15 mouse cellular contexts compared by ENCODE assay signal in the genomic region with DNA sequence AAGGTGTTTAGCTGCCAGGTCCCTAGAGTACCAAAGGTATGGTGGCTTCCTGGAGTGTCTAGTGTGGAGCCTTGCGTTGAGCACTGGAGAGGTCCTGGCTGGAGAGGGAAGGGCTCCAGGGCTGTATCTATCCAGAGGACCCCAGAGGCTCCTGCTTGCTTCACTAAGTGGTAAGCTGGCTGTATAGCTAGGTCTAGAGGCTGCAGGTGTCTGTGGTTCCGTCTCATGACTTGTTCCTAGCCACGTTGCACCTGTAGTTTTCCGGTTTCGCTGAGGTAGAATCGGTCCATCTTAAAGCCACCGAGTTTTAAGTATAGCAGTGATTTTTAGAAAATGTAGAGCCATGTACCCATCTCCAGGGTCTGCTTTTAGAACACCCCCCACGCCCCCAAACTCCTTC. TPM values are rescaled to one million over a fixed set of nuclear protein-coding genes. Genes with fewer than 3 reads are reported as not detected.
A peak's percentile ranks its signal among the peaks of the same experiment; 100 is the strongest.
DNase-seq lines count a peak whose midpoint lies in the region; ATAC-seq and TF ChIP-seq lines count a peak whose summit lies in the region.
"Had no signal": no experiment of that assay in that cellular context is flagged by ENCODE, and none has a peak within 500 bp of the region (broad histone marks: within the 10 kb centered on the region; RNA-seq: fewer than 3 reads in every experiment).

No protein-coding gene starts in this region.

- peak overlapping the region in 1 of 2 experiments; percentile 2; a peak in 1 of 4 replicates for H3K4me3 ChIP-seq in heart, embryonic 14.5 days (ENCODE audit: control insufficient read depth in 1 of 2, insufficient read depth in 1 of 2, low read depth in 1 of 2, low read length in 2 of 2)
- H3K4me3 ChIP-seq in liver, adult 2 months (ENCODE audit: insufficient read depth, low read depth, low read length) = no peak overlapping the region
- H3K4me3 ChIP-seq in liver, embryonic 12.5 days = no peak overlapping the region
- peak overlapping the region; percentile 85 for H3K4me3 ChIP-seq in embryonic fibroblast, embryonic 13.5 days (ENCODE audit: insufficient read depth, low read length)
- H3K4me3 ChIP-seq in neural tube, embryonic 12.5 days = no peak overlapping the region
- H3K4me3 ChIP-seq: hindbrain, embryonic 12.5 days; limb, embryonic 15.5 days; midbrain, embryonic 12.5 days had no signal

- no peak for TF ChIP-seq POLR2A in liver, adult 2 months (IDR thresholded peaks at IDR 0.05; ENCODE audit: extremely low read depth, insufficient read depth, low read length)
- TF ChIP-seq POLR2A in embryonic fibroblast, embryonic 13.5 days (IDR thresholded peaks at IDR 0.05; ENCODE audit: low read depth, low read length) = no peak

- 86% methylated on average over 8 of the region's 8 CpGs for WGBS in heart, embryonic 14.5 days
- WGBS in liver, adult 2 months = 79% methylated on average over 8 of the region's 8 CpGs
- 78% methylated on average over 8 of the region's 8 CpGs for WGBS in liver, embryonic 12.5 days (ENCODE audit: insufficient replicate concordance)
- 86% methylated on average over 8 of the region's 8 CpGs for WGBS in neural tube, embryonic 12.5 days

- H3K4me1 ChIP-seq in heart, embryonic 14.5 days (ENCODE audit: control insufficient read depth in 2 of 2, insufficient read depth in 2 of 2, low read length in 2 of 2) = peaks cover 57 to 71% of the 10 kb centered on the region in 2 experiments
- H3K4me1 ChIP-seq in liver, adult 2 months (ENCODE audit: control insufficient read depth, insufficient read depth, low read length) = peaks cover 68% of the 10 kb centered on the region
- peaks cover 68% of the 10 kb centered on the region for H3K4me1 ChIP-seq in liver, embryonic 12.5 days
- peaks cover 31% of the 10 kb centered on the region for H3K4me1 ChIP-seq in embryonic fibroblast, embryonic 13.5 days (ENCODE audit: control insufficient read depth, insufficient read depth, low read length)
- peaks cover 80% of the 10 kb centered on the region for H3K4me1 ChIP-seq in neural tube, embryonic 12.5 days

- no peak for TF ChIP-seq CTCF in liver, adult 2 months (IDR thresholded peaks at IDR 0.05; ENCODE audit: low read depth, low read length)
- no peak for TF ChIP-seq CTCF in embryonic fibroblast, embryonic 13.5 days (IDR thresholded peaks at IDR 0.05; ENCODE audit: borderline replicate concordance, insufficient read depth, low read length)

- H3K36me3 ChIP-seq in heart, embryonic 14.5 days (ENCODE audit: control insufficient read depth, insufficient read depth, low read length) = no peaks in the 10 kb centered on the region
- H3K36me3 ChIP-seq in liver, adult 2 months (ENCODE audit: control insufficient read depth, insufficient read depth, low read length) = no peaks in the 10 kb centered on the region
- no peaks in the 10 kb centered on the region for H3K36me3 ChIP-seq in liver, embryonic 12.5 days
- no peaks in the 10 kb centered on the region for H3K36me3 ChIP-seq in neural tube, embryonic 12.5 days
- H3K36me3 ChIP-seq: hindbrain, embryonic 12.5 days; limb, embryonic 15.5 days; midbrain, embryonic 12.5 days had no signal

- no peak overlapping the region for H3K27ac ChIP-seq in heart, embryonic 14.5 days (replicated peaks in 1 of 2; ENCODE audit: control insufficient read depth in 1 of 2, insufficient read depth in 1 of 2, low read depth in 2 of 2, low read length in 2 of 2)
- H3K27ac ChIP-seq in liver, adult 2 months (replicated peaks; ENCODE audit: insufficient read depth, low read depth, low read length) = peak overlapping the region; percentile 32; the same call in 1 of the 2 replicates
- H3K27ac ChIP-seq in liver, embryonic 12.5 days = no peak overlapping the region
- H3K27ac ChIP-seq in embryonic fibroblast, embryonic 13.5 days (ENCODE audit: insufficient read depth, low read length) = peak overlapping the region; percentile 95
- 0 out of 2 replicates have a peak overlapping the region, but pooled peaks have one; percentile 13 for H3K27ac ChIP-seq in neural tube, embryonic 12.5 days
- H3K27ac ChIP-seq: hindbrain, embryonic 12.5 days; limb, embryonic 15.5 days; midbrain, embryonic 12.5 days had no signal

- peak overlapping the region; percentile 55; the same call in 1 of the 2 replicates for H3K9ac ChIP-seq in heart, embryonic 14.5 days (ENCODE audit: low read length)
- H3K9ac ChIP-seq in liver, adult 2 months (ENCODE audit: low read depth, low read length) = no peak overlapping the region
- H3K9ac ChIP-seq in liver, embryonic 12.5 days = no peak overlapping the region
- 0 out of 2 replicates have a peak overlapping the region, but pooled peaks have one; percentile 9 for H3K9ac ChIP-seq in neural tube, embryonic 12.5 days
- H3K9ac ChIP-seq: hindbrain, embryonic 12.5 days; midbrain, embryonic 12.5 days had no signal

- peaks cover 58% of the 10 kb centered on the region for H3K79me2 ChIP-seq in liver, adult 2 months (ENCODE audit: control insufficient read depth, insufficient read depth, low read length)

- no peak for ATAC-seq in heart, embryonic 14.5 days (ENCODE audit: insufficient number of reproducible peaks, insufficient read depth, low FRiP score, low read depth)
- no peak for ATAC-seq in liver, embryonic 12.5 days
- ATAC-seq in neural tube, embryonic 12.5 days (ENCODE audit: low FRiP score, low read depth) = no peak
- ATAC-seq: forebrain, embryonic 14.5 days had no signal

- H3K9me3 ChIP-seq in heart, embryonic 14.5 days (ENCODE audit: control insufficient read depth, low read length) = no peaks in the 10 kb centered on the region
- no peaks in the 10 kb centered on the region for H3K9me3 ChIP-seq in liver, embryonic 12.5 days (replicated peaks)
- H3K9me3 ChIP-seq in neural tube, embryonic 12.5 days = no peaks in the 10 kb centered on the region
- H3K9me3 ChIP-seq: hindbrain, embryonic 12.5 days; limb, embryonic 15.5 days; midbrain, embryonic 12.5 days had no signal

- no peaks in the 10 kb centered on the region for H3K27me3 ChIP-seq in heart, embryonic 14.5 days (ENCODE audit: control insufficient read depth, insufficient read depth, low read length)
- no peaks in the 10 kb centered on the region for H3K27me3 ChIP-seq in liver, adult 2 months (ENCODE audit: control insufficient read depth, insufficient read depth, low read length)
- peaks cover 79% of the 10 kb centered on the region for H3K27me3 ChIP-seq in liver, embryonic 12.5 days (replicated peaks)
- no peaks in the 10 kb centered on the region for H3K27me3 ChIP-seq in neural tube, embryonic 12.5 days (replicated peaks)
- H3K27me3 ChIP-seq: hindbrain, embryonic 12.5 days had no signal

- peak overlapping the region; percentile 84 for H3K4me2 ChIP-seq in heart, embryonic 14.5 days (ENCODE audit: low read length)
- H3K4me2 ChIP-seq in liver, embryonic 12.5 days = no peak overlapping the region
- H3K4me2 ChIP-seq in neural tube, embryonic 12.5 days (replicated peaks) = peak overlapping the region; percentile 95
- H3K4me2 ChIP-seq: hindbrain, embryonic 12.5 days; limb, embryonic 15.5 days; midbrain, embryonic 12.5 days had no signal

- intact Hi-C loops in heart, postnatal 25 days (cut with DNase I) = no loop called here

- no peak for DNase-seq in heart, postnatal 25 days (ENCODE audit: low spot score)
- DNase-seq in liver, adult 2 months (ENCODE audit: extremely low read depth, low read depth, low spot score) = no peak
- DNase-seq in yolk sac, embryonic 10.5 days (ENCODE audit: low spot score) = no peak
- no peak for DNase-seq in layer of hippocampus, postnatal 10 days (ENCODE audit: low spot score in 2 of 2)
- DNase-seq: layer of hippocampus, adult 9-11 months had no signal

RNA-seq across cellular contexts. Expression of a gene that starts 24.6 kb away (rescaled TPM):
- polyA plus RNA-seq in heart, embryonic 14.5 days (2014; fragmentation: Nextera tagmentation; extraction: Ambion mirVana) = not detected in 2 replicates
- not detected for total RNA-seq in heart, postnatal 25 days (2021)
- total RNA-seq in liver, adult 2 months (2014; rRNA removed) = 0.09 and 0.27 TPM in 2 replicates
- 0.11 and 0.14 TPM in 2 replicates for polyA plus RNA-seq in liver, adult 2 months (2012; rRNA removed)
- polyA plus RNA-seq in liver, embryonic 12.5 days (2016; fragmentation: Nextera tagmentation; extraction: Ambion mirVana) = not detected in 2 replicates
- polyA plus RNA-seq in embryonic fibroblast, embryonic 13.5 days (2011; ENCODE audit: insufficient read length, low read depth, missing spikeins) = not detected in 2 replicates
- not detected in 2 replicates for polyA plus RNA-seq in neural tube, embryonic 12.5 days (2016; fragmentation: Nextera tagmentation; extraction: Ambion mirVana)
- total RNA-seq in layer of hippocampus, postnatal 10 days (2021) = not detected
- total RNA-seq: MEL had no signal
- polyA plus RNA-seq: forebrain, embryonic 14.5 days; hindbrain, embryonic 12.5 days; limb, embryonic 15.5 days; midbrain, embryonic 12.5 days; thymus, postnatal 0 days had no signal

RNA-seq across cellular contexts. Expression of a gene that starts 44.3 kb away (rescaled TPM):
- 13.0 and 13.4 TPM in 2 replicates for polyA plus RNA-seq in heart, embryonic 14.5 days (2014; fragmentation: Nextera tagmentation; extraction: Ambion mirVana)
- 10 to 100 TPM; 64.1 to 68.5 TPM for total RNA-seq in heart, postnatal 25 days (2021)
- total RNA-seq in liver, adult 2 months (2014; rRNA removed) = 288 and 375 TPM in 2 replicates
- polyA plus RNA-seq in liver, adult 2 months (2012; rRNA removed) = 557 and 601 TPM in 2 replicates
- polyA plus RNA-seq in liver, embryonic 12.5 days (2016; fragmentation: Nextera tagmentation; extraction: Ambion mirVana) = 49.4 and 52.0 TPM in 2 replicates
- polyA plus RNA-seq in embryonic fibroblast, embryonic 13.5 days (2011; ENCODE audit: insufficient read length, low read depth, missing spikeins) = 27.0 and 40.9 TPM in 2 replicates
- polyA plus RNA-seq in neural tube, embryonic 12.5 days (2016; fragmentation: Nextera tagmentation; extraction: Ambion mirVana) = 20.4 and 21.6 TPM in 2 replicates
- 10 to 100 TPM; 20.9 to 21.4 TPM for total RNA-seq in layer of hippocampus, postnatal 10 days (2021)

RNA-seq across cellular contexts. Expression of a gene that starts 48.0 kb away (rescaled TPM):
- polyA plus RNA-seq in heart, embryonic 14.5 days (2014; fragmentation: Nextera tagmentation; extraction: Ambion mirVana) = 4.4 and 4.6 TPM in 2 replicates
- 1 to 10 TPM; 5.5 to 6.0 TPM for total RNA-seq in heart, postnatal 25 days (2021)
- 4.3 and 5.4 TPM in 2 replicates for total RNA-seq in liver, adult 2 months (2014; rRNA removed)
- 5.3 and 7.0 TPM in 2 replicates for polyA plus RNA-seq in liver, adult 2 months (2012; rRNA removed)
- 1.8 and 2.3 TPM in 2 replicates for polyA plus RNA-seq in liver, embryonic 12.5 days (2016; fragmentation: Nextera tagmentation; extraction: Ambion mirVana)
- polyA plus RNA-seq in embryonic fibroblast, embryonic 13.5 days (2011; ENCODE audit: insufficient read length, low read depth, missing spikeins) = 28.5 and 37.6 TPM in 2 replicates
- 7.3 and 7.9 TPM in 2 replicates for polyA plus RNA-seq in neural tube, embryonic 12.5 days (2016; fragmentation: Nextera tagmentation; extraction: Ambion mirVana)
- total RNA-seq in layer of hippocampus, postnatal 10 days (2021) = 10 to 100 TPM; 20.3 to 21.5 TPM

Comparison
In these comparisons a context has a peak if more than half of its experiments do, and no peak if none do; other contexts are left out.
1. H3K27ac ChIP-seq: peak in liver, adult 2 months (single experiment), embryonic fibroblast, embryonic 13.5 days (single experiment) and neural tube, embryonic 12.5 days (single experiment); none in heart, embryonic 14.5 days (0 of 2) and liver, embryonic 12.5 days (single experiment).
2. RNA of a gene that starts 44.3 kb away (polyA plus RNA-seq): 557 to 601 TPM in liver, adult 2 months; 49.4 to 52.0 TPM in liver, embryonic 12.5 days, 27.0 to 40.9 TPM in embryonic fibroblast, embryonic 13.5 days, 20.4 to 21.6 TPM in neural tube, embryonic 12.5 days and 13.0 to 13.4 TPM in heart, embryonic 14.5 days; every median in the first group is over 10 times any median in the second.
3. H3K9ac ChIP-seq: peak in heart, embryonic 14.5 days (single experiment) and neural tube, embryonic 12.5 days (single experiment); none in liver, adult 2 months (single experiment) and liver, embryonic 12.5 days (single experiment).